Mouse (Mus musculus): ENCODE results near the gene Ythdf2.

GRCm38 (mm10) chr4:132251596-132251995, 39.5 kb upstream of the Ythdf2 start:
- TF ChIP-seq CTCF (IDR thresholded peaks at IDR 0.05; ENCODE audit: low read depth): no peak
- no peak for TF ChIP-seq EP300 (IDR thresholded peaks at IDR 0.05; ENCODE audit: low read depth)

All from liver, postnatal 0 days (tissue).